Mouse (Mus musculus): ENCODE results near the gene Cmtm4. TPM values are rescaled to one million over a fixed set of nuclear protein-coding genes. Genes with fewer than 3 reads are reported as not detected.
"Not testable (repeated sequence)": the region's sequence is repeated elsewhere in the genome, so short reads cannot be mapped to it uniquely, and the experiment has no call there.

Cmtm4 gene
- total RNA-seq, 2 experiments from 2014 or later: 1.1 to 1.7 TPM

DNA sequence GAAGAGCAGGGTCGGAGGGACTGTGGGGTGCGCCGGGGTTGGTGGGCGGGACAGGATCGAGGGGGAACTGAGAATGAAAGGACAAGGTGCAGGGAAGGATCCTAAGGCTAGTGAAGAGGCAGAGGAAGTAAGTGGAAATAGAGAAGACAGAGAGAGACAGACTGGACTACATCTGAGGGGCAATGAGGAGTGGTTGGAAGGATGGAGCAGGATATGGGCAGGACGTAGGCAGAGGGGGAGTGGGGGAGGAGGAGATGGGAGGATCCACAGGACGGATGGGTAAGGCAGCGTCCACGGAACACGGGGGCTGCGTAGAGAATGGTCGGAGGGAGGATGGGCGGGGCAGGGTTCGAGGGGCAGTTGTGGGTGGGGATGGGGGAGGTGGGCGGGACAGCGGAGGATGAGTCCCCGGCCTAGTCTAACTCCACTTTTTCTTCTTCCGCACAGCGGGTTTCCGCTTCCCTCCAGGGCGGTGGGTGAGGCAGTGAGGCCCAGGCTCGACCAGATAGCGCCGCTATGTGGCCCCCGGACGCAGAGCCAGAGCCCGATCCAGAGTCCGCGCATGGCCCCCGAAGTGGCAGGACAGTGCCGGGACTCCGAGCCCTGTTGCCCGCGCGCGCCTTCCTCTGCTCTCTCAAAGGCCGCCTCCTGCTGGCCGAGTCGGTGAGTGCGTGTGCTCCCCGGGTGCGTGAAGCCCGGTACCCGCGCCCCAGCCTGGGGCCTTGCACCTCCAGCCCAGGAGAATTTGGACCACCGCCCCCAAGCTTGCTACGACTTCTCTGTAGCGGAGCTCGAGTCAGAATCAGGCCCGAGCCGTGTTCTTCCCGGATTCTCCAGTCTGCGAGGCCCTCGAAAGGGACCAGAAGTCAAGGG is 55.1 kb downstream of the Cmtm4 start:
- ATAC-seq (ENCODE audit: poor library complexity, severe bottlenecking): peak; percentile 61

DNA sequence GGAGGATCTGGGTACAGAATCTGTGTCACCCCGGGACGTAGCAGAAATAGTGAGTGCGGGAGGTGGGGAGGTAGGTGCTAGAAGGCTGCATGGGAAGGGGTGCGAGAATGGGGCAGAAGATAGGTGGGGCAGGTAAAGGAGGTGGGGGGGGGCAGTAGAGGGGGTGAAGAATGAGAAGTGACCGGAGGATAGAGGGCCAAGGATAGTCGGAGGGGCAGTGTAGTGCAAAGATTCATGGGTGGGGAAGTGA is 55.7 kb downstream of the Cmtm4 start:
- ATAC-seq (ENCODE audit: poor library complexity, severe bottlenecking): no peak

DNA sequence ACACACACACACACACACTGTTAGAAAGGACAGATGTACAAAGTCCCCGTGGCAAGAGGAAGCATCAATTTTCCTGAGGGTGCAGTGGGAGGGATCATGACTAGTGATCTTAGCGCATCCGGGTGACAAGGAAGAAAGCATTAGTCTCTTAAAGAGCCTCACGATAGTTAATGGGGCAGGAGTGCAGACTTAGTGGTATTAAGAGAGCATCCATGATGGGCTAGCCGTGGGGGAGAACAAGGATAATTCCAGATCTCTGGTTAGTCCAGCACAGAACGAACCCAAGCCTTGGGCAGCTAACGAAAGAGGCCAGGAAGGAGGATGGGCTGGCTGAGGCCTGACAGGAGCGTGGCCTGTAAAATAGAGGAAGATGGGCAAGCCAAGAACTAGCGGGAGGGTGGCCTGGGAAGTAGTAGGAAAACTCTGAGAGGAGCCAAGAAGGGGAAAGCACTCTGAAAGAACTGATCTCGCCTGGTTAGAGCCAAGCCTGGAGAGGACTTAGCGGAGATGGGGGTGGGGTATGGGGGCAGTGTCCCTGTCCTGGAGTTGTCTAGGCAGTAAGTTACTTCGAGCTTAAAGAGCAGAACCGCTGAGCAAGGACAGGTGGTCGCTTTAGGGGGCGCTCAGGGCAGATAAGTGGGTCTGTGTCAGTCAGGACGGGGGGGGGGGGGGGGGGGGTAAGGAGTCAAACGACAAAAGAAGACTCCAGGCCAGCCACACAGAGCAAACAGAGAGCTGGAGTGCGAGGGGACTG is 56.2 kb downstream of the Cmtm4 start, which contains the start of gene Cmtm3:
TSS of gene Cmtm3 (plus strand) at position 182 of the 754 bp plus-strand sequence.
- no peak for ATAC-seq (ENCODE audit: poor library complexity, severe bottlenecking)

DNA sequence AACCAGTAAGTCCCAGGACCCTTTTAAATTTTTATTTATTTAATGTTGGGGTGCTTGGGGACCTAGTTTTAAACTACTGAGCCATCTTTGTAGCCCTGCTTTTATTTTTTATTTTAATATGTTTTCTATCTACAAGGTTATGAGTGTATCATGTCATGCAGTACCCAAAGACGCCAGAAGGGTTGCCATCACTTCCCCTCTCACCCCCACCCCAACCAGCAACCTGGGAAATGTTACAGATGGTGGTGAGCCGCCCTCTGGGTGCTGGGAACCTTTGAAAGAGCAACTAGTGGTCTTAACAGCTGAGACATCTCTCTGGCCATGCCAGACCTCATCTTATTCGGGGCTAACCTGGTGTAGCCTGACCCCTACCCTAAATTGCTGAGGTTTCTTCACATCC is 57.7 kb downstream of the Cmtm4 start:
- no peak for ATAC-seq (ENCODE audit: poor library complexity, severe bottlenecking)

DNA sequence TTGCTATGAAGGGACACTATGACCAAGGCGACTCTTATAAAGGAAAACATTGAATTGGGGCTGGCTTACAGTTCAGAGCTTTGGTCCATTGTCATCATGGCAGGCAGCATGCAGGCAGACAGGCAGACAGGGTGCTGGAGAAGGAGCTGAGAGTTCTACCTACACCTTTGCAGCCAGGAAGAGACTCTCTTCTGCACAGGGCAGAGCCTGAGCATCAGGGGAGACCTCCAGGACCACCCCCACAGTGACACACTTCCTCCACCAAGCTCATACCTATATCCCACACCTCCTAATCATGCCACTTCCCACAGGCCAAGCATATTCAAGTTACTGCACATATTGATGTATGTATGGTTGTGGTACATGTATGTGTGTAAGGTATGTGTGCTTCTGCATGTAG is 58.8 kb downstream of the Cmtm4 start:
- ATAC-seq (ENCODE audit: poor library complexity, severe bottlenecking): no peak

DNA sequence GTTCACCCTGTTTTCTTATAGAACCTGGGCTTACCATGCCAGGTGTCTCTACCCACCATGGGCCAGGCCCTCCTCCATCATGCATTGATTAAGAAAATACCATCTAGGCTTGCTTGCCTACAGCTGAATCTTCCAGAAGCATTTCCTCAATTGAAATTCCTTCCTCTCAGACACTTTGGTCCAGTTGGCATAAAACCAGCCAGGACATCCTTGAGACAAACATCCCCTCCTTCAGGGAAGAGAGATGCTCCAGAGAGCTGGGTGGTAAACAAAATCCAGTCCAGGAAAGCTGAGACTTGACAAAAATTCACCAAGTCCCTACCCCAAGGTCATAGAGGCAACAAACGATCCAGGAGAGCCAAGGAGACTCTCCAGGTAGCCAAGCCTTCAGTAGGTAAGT is 61.4 kb downstream of the Cmtm4 start:
- no peak for ATAC-seq (ENCODE audit: poor library complexity, severe bottlenecking)

- peak; percentile 84 for ATAC-seq (ENCODE audit: poor library complexity, severe bottlenecking)
Measured at GRCm38 (mm10) chr8:104333786-104334185, 61.8 kb downstream of the Cmtm4 start.

DNA sequence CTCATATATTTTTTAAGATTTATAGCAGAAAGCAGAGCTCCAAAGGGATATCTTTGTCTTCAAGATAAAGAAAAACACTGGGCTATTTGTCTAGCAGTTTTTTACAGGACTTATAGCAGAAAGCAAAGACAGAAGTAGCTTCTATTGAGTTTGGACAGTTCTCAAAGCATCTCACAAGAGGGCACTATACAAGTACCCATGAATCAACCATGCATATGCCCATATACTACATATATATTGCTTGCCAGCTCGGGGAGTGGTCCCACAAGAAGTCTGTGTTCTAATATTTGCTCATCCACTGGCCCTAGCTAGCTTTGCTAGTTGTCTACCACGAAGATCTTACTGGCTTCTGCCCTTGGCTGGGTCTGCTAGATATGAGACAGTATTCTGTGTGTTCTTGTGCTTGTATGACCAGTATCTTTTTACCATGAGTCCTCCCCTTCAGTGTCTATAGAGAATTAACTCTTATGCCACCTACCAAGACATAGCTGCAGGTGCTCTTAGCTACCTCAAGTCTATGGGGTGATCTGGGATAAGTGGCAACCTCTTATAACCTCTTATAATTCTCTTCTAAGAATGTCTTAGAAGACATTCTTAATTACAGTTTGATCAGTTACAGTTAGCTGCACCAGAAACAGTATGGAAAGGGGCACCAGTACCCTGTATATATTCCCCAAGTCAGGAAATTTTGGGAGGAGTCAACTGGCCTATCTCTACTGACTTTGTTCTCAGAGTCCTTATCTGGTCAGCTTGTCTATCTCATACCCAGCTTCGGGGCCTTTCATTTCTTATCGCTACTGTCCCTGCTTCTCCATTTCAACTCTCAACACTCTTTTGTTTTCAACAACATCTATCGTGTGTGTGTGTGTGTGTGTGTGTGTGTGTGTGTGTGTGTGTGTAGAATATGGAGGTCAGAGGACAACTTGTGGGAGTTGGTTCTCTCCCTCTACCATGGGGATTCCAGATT is 62.7 kb downstream of the Cmtm4 start:
- no peak for ATAC-seq (ENCODE audit: poor library complexity, severe bottlenecking)

DNA sequence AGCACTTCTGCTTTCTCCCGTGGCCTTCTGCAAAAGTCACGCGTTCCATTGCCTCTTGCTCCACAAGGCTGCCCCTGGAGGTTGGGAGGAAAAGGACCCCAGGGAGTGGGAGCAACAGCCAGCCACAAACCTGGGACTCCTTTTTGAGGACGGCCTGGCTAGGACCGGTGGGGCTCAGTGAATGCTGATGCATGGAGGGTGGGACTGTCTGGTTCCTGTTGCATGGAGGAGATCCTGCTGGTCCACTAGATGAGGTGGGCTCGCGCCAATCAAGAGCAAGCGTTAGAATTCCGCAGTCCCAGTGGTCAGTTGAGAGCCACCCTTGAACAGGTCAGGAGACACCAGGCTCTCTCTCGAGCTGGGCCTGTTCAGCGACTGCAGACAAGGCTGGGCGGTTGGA is 73.7 kb downstream of the Cmtm4 start, which contains the start of gene Cmtm2b:
TSS of gene Cmtm2b (plus strand) at position 301 of the 400 bp plus-strand sequence.
- not testable (repeated sequence) for ATAC-seq (ENCODE audit: poor library complexity, severe bottlenecking)

- ATAC-seq (ENCODE audit: poor library complexity, severe bottlenecking): not testable (repeated sequence)
Measured at GRCm38 (mm10) chr8:104321267-104321666, 74.3 kb downstream of the Cmtm4 start, which contains the start of gene Gm11020. Gm11020 (plus strand) TSS chr8:104321567.

DNA sequence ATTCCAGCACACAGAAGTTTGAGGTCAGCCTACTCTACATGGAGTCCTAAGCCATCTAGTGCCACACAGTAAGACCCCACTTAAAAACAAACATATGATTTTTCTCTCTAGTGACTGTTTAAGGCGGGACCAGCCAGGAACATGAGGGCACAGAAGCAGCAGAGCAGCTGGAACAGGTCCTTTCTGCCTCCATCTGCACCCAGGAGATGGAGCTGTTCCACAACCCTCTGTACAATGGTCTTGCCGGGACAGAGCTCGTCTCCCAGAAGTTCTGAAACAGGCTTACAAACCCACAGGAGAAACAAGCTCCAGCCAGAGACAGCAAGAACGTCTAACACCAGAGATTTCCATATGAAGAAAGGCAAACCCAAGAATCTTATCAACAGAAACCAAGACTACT is 82.3 kb downstream of the Cmtm4 start:
- no peak for ATAC-seq (ENCODE audit: poor library complexity, severe bottlenecking)

- ATAC-seq (ENCODE audit: poor library complexity, severe bottlenecking): not testable (repeated sequence)
Measured at GRCm38 (mm10) chr8:104312023-104312422, 83.6 kb downstream of the Cmtm4 start.

DNA sequence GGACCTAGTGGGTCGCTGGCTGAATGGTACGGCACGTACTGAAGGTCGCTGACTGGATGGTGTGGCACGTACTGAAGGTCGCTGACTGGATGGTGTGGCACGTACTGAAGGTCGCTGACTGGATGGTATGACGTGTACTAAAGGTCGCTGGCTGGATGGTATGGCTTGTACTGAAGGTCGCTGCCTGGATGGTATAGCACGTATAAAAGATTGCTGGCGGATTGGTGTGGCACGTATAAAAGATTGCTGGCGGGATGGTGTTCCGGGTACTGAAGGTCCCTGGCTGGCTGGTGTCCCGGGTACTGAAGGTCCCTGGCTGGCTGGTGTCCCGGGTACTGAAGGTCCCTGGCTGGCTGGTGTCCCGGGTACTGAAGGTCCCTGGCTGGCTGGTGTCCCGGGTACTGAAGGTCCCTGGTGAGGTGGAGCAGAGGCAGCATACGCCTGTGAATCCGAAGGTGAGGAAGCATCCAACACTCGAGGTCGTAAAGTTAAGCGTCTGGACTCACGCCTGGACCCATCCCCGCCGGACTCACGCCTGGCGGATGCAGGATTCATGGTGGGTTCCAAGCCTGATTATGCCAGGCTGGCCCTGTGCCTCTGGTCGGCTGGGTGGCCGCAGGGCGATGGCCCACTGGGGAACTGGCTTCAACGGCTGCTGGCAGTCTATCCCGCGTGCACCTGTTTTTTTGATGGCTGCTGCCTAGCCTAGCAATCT is 86.0 kb downstream of the Cmtm4 start, which contains the start of the genes Gm45711 and Cmtm1:
TSS of gene Gm45711 (minus strand) at position 641 of the 715 bp plus-strand sequence.
TSS of gene Cmtm1 (minus strand) at position 705 of the 715 bp plus-strand sequence.
- ATAC-seq (ENCODE audit: poor library complexity, severe bottlenecking): not testable (repeated sequence)

- ATAC-seq (ENCODE audit: poor library complexity, severe bottlenecking): not testable (repeated sequence)
Measured at GRCm38 (mm10) chr8:104308341-104308740, 87.3 kb downstream of the Cmtm4 start.

GRCm38 (mm10) chr8:104304962-104305361 is 90.6 kb downstream of the Cmtm4 start:
- peak; percentile 33; the same call in 1 of the 2 replicates for ATAC-seq (ENCODE audit: poor library complexity, severe bottlenecking)

DNA sequence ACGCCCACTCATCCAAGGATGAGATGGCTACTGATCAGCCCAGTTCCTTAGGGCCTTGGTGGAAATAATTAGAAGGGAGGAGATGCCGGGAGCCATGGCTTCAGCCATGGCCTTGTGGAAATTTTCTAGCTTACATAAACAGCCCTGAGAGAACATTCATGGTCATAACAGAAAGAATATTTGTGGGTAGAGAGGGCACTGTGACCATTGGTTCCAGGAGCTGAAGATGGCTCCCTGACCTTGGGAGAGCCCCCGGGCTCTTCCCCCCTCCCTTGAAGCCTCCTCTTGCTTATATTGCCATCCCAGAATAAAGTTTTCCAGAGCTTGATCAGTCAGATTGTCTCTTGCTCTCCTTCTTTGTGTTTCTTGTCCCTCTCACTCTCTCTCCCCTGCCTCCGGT is 93.1 kb downstream of the Cmtm4 start:
- ATAC-seq (ENCODE audit: poor library complexity, severe bottlenecking): not testable (repeated sequence)

DNA sequence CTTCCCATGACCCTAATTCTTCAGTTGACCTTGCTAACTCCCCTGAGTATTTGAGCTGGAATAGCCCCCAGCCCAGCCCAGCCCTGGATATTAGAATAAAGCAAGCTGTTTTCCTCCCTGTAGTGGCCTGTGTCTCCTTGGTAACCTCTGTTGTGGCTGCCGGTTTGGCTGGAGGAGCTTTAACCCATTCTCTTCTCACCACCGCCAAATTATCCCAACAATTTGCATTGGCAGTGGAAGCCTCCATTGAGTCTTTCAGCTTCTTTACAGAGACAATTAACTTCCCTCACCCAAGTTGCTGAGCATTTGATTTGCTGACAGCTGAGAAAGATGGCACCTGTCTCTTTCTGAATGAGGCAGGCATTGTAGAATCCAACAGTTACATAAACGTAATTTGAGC is 94.0 kb downstream of the Cmtm4 start:
- ATAC-seq (ENCODE audit: poor library complexity, severe bottlenecking): not testable (repeated sequence)
